Mouse (Mus musculus): ENCODE data around the gene Htra3.

GRCm38 (mm10) chr5:35672581-35672980 lies 7.0 kb downstream of the Htra3 start:
- no peak for TF ChIP-seq CTCF (IDR thresholded peaks at IDR 0.05)
- no peak for TF ChIP-seq EP300 (IDR thresholded peaks at IDR 0.05)

Data from lung, postnatal 0 days (tissue).